Mouse (Mus musculus) embryonic facial prominence, embryonic 13.5 days (tissue): ENCODE data around the gene Vmn2r3. TPM values are rescaled to one million over a fixed set of nuclear protein-coding genes. Genes with fewer than 3 reads are reported as not detected.
"Not testable (repeated sequence)": the region's sequence is repeated elsewhere in the genome, so short reads cannot be mapped to it uniquely, and the experiment has no call there.

Source experiments
- ATAC-seq: fragments of 200-750 bp; cut with Nextera tagmentation; 2 replicates; pipeline ENCODE4 v1.8.0; 2017; ENCODE audit warnings: low read depth; ENCODE audit not compliant: insufficient number of reproducible peaks, insufficient read depth, low FRiP score, low TSS enrichment
- H3K27ac ChIP-seq: fragments of 300-500 bp; sonication (generic); 2 replicates; pipeline ENCODE4 v1.5.1; 2015; ENCODE audit warnings: moderate library complexity, mild to moderate bottlenecking, inconsistent platforms
- H3K27me3 ChIP-seq: fragments of 300-500 bp; sonication (generic); 2 replicates; pipeline ENCODE4 v1.6.1; 2015; ENCODE audit warnings: mild to moderate bottlenecking, inconsistent platforms
- H3K36me3 ChIP-seq: fragments of 300-500 bp; sonication (generic); 2 replicates; pipeline ENCODE4 v1.6.1; 2015; ENCODE audit warnings: mild to moderate bottlenecking, inconsistent platforms
- H3K4me1 ChIP-seq: fragments of 300-500 bp; sonication (generic); 2 replicates; pipeline ENCODE4 v1.6.1; 2015; ENCODE audit warnings: inconsistent platforms
- H3K4me2 ChIP-seq: fragments of 300-500 bp; sonication (generic); 2 replicates; pipeline ENCODE4 v1.6.1; 2015; ENCODE audit warnings: moderate library complexity, mild to moderate bottlenecking, inconsistent platforms
- H3K4me3 ChIP-seq: fragments of 300-500 bp; sonication (generic); 2 replicates; pipeline ENCODE4 v1.5.1; 2015; ENCODE audit warnings: mild to moderate bottlenecking, inconsistent platforms
- H3K9ac ChIP-seq: fragments of 300-500 bp; sonication (generic); 2 replicates; pipeline ENCODE4 v1.6.1; 2015; ENCODE audit warnings: mild to moderate bottlenecking, inconsistent platforms
- H3K9me3 ChIP-seq: fragments of 300-500 bp; sonication (generic); 2 replicates; pipeline ENCODE4 v1.6.1; 2016; ENCODE audit warnings: inconsistent platforms
- WGBS: fragments of 180-500 bp; shearing (Covaris S2); methylation state at CpG from one replicate; pipeline ENCODE4 v1.1.7; 2015; ENCODE audit warnings: mixed read lengths; 5-methylcytosine and 5-hydroxymethylcytosine counted together
- polyA plus RNA-seq: library from polyadenylated mRNA; unstranded; fragments of >200 nt; fragmentation: Nextera tagmentation; extraction: Ambion mirVana; gene quantifications from 2 replicates; pipeline ENCODE4 v1.2.1, GENCODE M21; 2015

Gene Vmn2r3
- not detected in 2 replicates for polyA plus RNA-seq

GRCm38 (mm10) chr3:64289609-64290008 lies at the start of gene Vmn2r3:
Gene Vmn2r3, minus strand, starts transcription at chr3:64289709.
- H3K9ac ChIP-seq: no peak within 1 kb of the TSS
- no peaks in the 10 kb centered on the region for H3K4me1 ChIP-seq
- 73% methylated on average over 1 of the region's 1 CpGs for WGBS
- H3K4me3 ChIP-seq: no peak within 1 kb of the TSS
- ATAC-seq: no peak
- no peak within 1 kb of the TSS for H3K4me2 ChIP-seq
- H3K9me3 ChIP-seq: no peaks in the 10 kb centered on the region
- H3K36me3 ChIP-seq: no peaks in the 10 kb centered on the region
- H3K27ac ChIP-seq: no peak within 1 kb of the TSS
- no peaks in the 10 kb centered on the region for H3K27me3 ChIP-seq

DNA sequence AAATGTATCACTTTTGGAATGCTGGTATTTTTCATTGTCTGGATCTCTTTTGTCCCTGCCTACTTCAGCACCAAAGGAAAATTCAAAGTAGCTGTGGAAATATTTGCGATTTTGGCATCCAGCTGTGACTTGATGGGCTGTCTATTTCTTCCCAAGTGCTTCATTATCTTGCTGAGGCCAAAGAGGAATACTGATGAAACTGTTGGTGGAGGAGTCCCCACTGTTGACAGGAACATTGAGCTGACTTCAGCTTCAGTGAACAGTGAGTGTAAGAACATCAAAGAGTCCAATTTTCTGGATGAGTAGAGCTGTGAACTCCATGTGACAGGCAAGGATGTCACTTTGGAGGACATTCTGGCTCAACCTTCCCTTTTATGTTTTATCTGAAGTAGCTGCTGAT lies 43.0 kb upstream of the Vmn2r3 start:
- Histone ChIP-seq H3K4me1 (no peaks in the 10 kb centered on the region), H3K27ac (no peak overlapping the region), H3K36me3 (no peaks in the 10 kb centered on the region), H3K4me2 (no peak overlapping the region), H3K9me3 (no peaks in the 10 kb centered on the region), H3K9ac (no peak overlapping the region), H3K4me3 (no peak overlapping the region), H3K27me3 (no peaks in the 10 kb centered on the region)
- whole genome bisulfite sequencing: 65% methylated on average over 1 of the region's 1 CpGs
- ATAC-seq: no peak

GRCm38 (mm10) chr3:64321824-64322223 lies 32.3 kb upstream of the Vmn2r3 start:
- Histone ChIP-seq H3K9ac (no peak overlapping the region), H3K27ac (no peak overlapping the region)
- 58% methylated on average over 2 of the region's 2 CpGs for WGBS

GRCm38 (mm10) chr3:64306799-64307198 lies 17.3 kb upstream of the Vmn2r3 start:
- Histone ChIP-seq H3K9me3 (no peaks in the 10 kb centered on the region), H3K4me3 (no peak overlapping the region), H3K27ac (no peak overlapping the region), H3K4me1 (no peaks in the 10 kb centered on the region), H3K4me2 (no peak overlapping the region), H3K9ac (no peak overlapping the region), H3K27me3 (no peaks in the 10 kb centered on the region), H3K36me3 (no peaks in the 10 kb centered on the region)
- no peak for ATAC-seq

More at GRCm38 (mm10) chr3:64321824-64322223, 32.3 kb upstream of the Vmn2r3 start:
- no peaks in the 10 kb centered on the region for H3K36me3 ChIP-seq
- H3K4me2 ChIP-seq: no peak overlapping the region
- no peaks in the 10 kb centered on the region for H3K9me3 ChIP-seq
- H3K4me1 ChIP-seq: no peaks in the 10 kb centered on the region
- H3K27me3 ChIP-seq: no peaks in the 10 kb centered on the region
- no peak for ATAC-seq
- H3K4me3 ChIP-seq: no peak overlapping the region

DNA sequence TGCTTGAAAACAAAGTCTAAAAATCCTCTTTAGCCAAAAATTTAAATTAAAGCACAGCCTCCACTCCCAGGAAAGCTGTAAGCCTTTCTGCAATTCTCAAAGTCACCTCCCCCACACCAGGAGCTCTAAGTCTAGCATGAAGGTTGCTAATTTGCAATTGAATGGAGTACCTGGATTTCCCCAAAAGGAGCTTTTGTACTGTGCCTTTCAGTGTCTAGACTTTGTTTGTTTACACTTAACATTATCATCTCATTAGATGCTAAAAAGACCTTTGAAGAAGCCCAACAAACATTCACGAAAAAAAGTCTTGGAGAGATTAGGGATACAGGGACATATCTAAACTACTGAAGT lies 23.8 kb downstream of the Vmn2r3 start:
- no peak for ATAC-seq
- Histone ChIP-seq H3K9ac (no peak overlapping the region), H3K4me3 (no peak overlapping the region), H3K27me3 (no peaks in the 10 kb centered on the region), H3K36me3 (no peaks in the 10 kb centered on the region), H3K4me1 (no peaks in the 10 kb centered on the region), H3K27ac (no peak overlapping the region), H3K4me2 (no peak overlapping the region), H3K9me3 (no peaks in the 10 kb centered on the region)
- 17% methylated on average over 1 of the region's 1 CpGs for WGBS

DNA sequence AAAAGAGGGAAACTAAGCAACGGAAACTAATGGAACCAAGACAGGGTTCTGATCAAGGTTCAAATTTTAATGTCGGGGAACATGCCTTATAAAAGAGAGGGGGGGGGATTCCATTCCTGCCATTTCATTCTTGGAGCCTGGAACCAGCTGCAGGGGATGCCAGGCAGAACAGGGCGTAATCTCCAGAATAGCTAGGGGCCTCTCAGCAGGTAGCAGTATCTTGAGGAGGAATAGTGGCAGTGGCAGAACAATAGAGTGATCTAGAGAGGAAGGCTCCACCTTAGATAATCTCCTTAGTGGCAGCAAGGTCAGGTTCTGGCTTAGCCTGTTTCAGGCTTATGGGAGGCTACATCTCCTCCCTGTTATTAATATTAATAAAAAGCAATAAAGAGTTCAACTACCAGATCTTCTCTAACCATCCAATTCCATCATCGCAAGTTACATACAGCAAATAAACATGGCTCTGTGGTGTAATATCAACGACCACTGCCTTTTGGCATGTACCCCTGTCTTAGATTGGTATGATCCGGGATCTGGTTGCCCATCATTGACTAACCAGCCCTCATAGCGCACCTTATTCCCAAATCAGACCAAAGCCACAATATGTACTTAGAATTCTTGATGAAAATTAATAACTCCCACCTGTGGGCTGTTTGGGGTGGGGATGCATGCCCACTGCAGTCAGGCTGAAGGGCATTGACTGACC lies 24.3 kb downstream of the Vmn2r3 start:
- H3K36me3 ChIP-seq, H3K27ac ChIP-seq, H3K9ac ChIP-seq, H3K27me3 ChIP-seq, H3K4me2 ChIP-seq, ATAC-seq, H3K4me1 ChIP-seq, H3K4me3 ChIP-seq, H3K9me3 ChIP-seq: not testable (repeated sequence)
- WGBS: 18% methylated on average over 7 of the region's 7 CpGs

DNA sequence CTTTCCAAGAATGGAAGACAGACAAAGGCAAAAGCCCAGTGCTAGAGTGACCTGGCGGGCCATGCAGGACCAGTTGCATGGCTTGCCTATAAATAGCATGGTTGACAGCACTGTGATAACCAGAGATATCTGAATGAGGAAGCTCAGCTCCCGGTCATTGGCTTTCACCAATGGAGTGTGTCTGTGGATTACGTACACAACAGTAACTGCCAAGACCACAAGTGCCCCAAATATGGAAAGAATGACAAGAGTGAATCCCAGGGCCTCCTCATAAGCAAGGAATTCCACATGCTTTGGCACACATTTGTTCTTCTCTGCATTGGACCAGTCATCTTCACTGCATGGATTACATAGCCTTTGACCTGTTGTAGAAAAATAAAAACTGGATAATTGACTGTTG lies 29.9 kb downstream of the Vmn2r3 start:
- Histone ChIP-seq H3K4me2 (no peak overlapping the region), H3K36me3 (no peaks in the 10 kb centered on the region), H3K4me1 (no peaks in the 10 kb centered on the region), H3K9me3 (no peaks in the 10 kb centered on the region), H3K27ac (no peak overlapping the region), H3K27me3 (no peaks in the 10 kb centered on the region), H3K9ac (no peak overlapping the region), H3K4me3 (no peak overlapping the region)
- 89% methylated on average over 3 of the region's 3 CpGs for WGBS
- no peak for ATAC-seq

DNA sequence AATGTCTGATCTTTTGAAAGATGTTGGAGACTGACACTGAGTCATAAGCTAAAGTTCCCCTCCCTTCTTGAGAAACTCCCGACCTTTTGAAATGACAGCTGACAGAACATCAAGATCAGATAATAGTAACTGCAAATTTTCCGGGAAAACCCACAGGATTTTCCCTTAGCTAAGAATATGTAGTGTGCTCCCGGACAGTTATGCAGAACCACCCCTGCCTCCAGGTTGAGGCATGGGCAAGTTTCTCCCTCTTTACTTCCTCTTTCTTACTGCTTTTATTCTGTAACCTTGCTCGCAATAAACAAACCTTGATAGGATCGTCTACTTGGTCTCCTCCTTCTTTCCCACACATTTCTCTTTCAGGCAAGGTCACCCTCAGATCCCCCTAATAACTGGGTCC lies 37.9 kb downstream of the Vmn2r3 start:
- Histone ChIP-seq H3K9me3 (no peaks in the 10 kb centered on the region), H3K27me3 (no peaks in the 10 kb centered on the region), H3K4me1 (no peaks in the 10 kb centered on the region), H3K4me3 (no peak overlapping the region), H3K36me3 (no peaks in the 10 kb centered on the region), H3K4me2 (no peak overlapping the region), H3K9ac (no peak overlapping the region), H3K27ac (no peak overlapping the region)
- WGBS: 80% methylated on average over 5 of the region's 5 CpGs
- no peak for ATAC-seq

DNA sequence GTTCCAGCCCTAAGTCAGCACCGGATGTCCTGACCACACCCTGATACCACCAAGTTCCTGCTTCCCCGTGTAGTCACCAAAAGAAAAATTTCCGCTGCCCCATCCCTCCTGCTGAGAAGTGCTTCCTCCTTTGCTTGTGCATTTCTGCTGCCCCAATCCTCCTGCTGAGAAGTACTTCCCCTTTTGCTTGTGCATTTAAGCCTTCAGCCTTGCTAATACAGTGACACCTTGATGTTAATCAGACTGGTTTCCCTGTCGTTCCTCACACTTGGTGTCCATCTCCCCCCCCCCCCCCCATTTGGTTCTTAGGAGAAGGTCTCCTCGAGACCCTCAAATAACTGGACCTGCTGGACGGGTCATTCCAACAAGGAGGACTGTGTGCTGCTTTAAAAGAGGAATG lies 39.0 kb downstream of the Vmn2r3 start:
- H3K27ac ChIP-seq, H3K4me2 ChIP-seq, H3K9ac ChIP-seq, ATAC-seq, H3K9me3 ChIP-seq, H3K36me3 ChIP-seq, H3K4me3 ChIP-seq, H3K27me3 ChIP-seq, H3K4me1 ChIP-seq: not testable (repeated sequence)
- WGBS: 86% methylated on average over 6 of the region's 6 CpGs

- not testable (repeated sequence) for H3K27me3 ChIP-seq, H3K9me3 ChIP-seq, ATAC-seq, H3K36me3 ChIP-seq, H3K27ac ChIP-seq, H3K4me1 ChIP-seq, H3K4me3 ChIP-seq, H3K4me2 ChIP-seq, H3K9ac ChIP-seq
- 91% methylated on average over 6 of the region's 6 CpGs for WGBS
Observed at GRCm38 (mm10) chr3:64235459-64235858, 54.0 kb downstream of the Vmn2r3 start.

GRCm38 (mm10) chr3:64233655-64234054 lies 55.9 kb downstream of the Vmn2r3 start:
- WGBS: 85% methylated on average over 10 of the region's 12 CpGs
- H3K4me2 ChIP-seq, H3K9me3 ChIP-seq, H3K9ac ChIP-seq, ATAC-seq, H3K27me3 ChIP-seq, H3K4me1 ChIP-seq, H3K4me3 ChIP-seq, H3K36me3 ChIP-seq, H3K27ac ChIP-seq: not testable (repeated sequence)

DNA sequence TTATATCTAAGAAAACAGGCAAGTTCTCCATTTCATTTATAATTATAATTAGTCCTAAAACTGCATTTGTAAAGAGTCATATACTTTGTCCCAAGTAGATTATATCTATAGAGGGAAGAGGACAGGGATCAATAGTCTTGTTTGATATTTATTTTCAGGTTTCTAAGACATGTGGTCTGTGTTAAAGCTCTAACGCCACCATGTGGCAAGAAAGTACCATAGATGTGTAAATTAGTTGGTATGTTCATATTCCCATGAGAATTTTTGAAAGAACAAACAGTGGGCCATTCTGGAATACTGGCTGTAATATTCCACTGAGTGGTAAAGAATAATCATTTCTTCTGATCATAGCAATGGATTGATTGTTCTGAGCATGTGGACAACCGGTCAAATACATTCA lies 62.3 kb downstream of the Vmn2r3 start:
- H3K9ac ChIP-seq: no peak overlapping the region
- no peaks in the 10 kb centered on the region for H3K4me1 ChIP-seq
- no peaks in the 10 kb centered on the region for H3K27me3 ChIP-seq
- no peak overlapping the region for H3K4me3 ChIP-seq
- ATAC-seq: no peak
- H3K27ac ChIP-seq: no peak overlapping the region
- H3K9me3 ChIP-seq: no peaks in the 10 kb centered on the region
- no peak overlapping the region for H3K4me2 ChIP-seq
- no peaks in the 10 kb centered on the region for H3K36me3 ChIP-seq
- WGBS: 40% methylated on average over 2 of the region's 2 CpGs
